Mouse (Mus musculus): Measurements from ENCODE around the gene Kcnk18. TPM values are rescaled to one million over a fixed set of nuclear protein-coding genes. Genes with fewer than 3 reads are reported as not detected.

Kcnk18 gene
- polyA plus RNA-seq, 1 experiment from 2014 or later = not detected

- Histone ChIP-seq H3K4me1 (peaks cover 49% of the 10 kb centered on the region), H3K4me3 (no peak overlapping the region), H3K27ac (0 out of 2 replicates have a peak overlapping the region, but pooled peaks have one; percentile 4), H3K27me3 (ENCODE audit: poor library complexity, severe bottlenecking) (peaks cover 42% of the 10 kb centered on the region), H3K9me3 (no peaks in the 10 kb centered on the region), H3K36me3 (replicated peaks) (no peaks in the 10 kb centered on the region)
- 66% methylated on average over 9 of the region's 9 CpGs for WGBS
- DNase-seq (ENCODE audit: extremely low spot score, low spot score) = no peak
Observed at GRCm38 (mm10) chr19:59264838-59265532, 46.0 kb downstream of the Kcnk18 start.

GRCm38 (mm10) chr19:59265907-59266306, 46.9 kb downstream of the Kcnk18 start:
- Histone ChIP-seq H3K27me3 (ENCODE audit: poor library complexity, severe bottlenecking) (peaks cover 32% of the 10 kb centered on the region), H3K27ac (0 out of 2 replicates have a peak overlapping the region, but pooled peaks have one; percentile 2), H3K36me3 (replicated peaks) (no peaks in the 10 kb centered on the region), H3K9me3 (no peaks in the 10 kb centered on the region), H3K4me1 (peaks cover 40% of the 10 kb centered on the region), H3K4me3 (no peak overlapping the region)
- WGBS = 70% methylated on average over 6 of the region's 6 CpGs
- DNase-seq (ENCODE audit: extremely low spot score, low spot score) = no peak

- Histone ChIP-seq H3K9me3 (no peaks in the 10 kb centered on the region), H3K4me1 (peaks cover 32% of the 10 kb centered on the region), H3K4me3 (no peak overlapping the region), H3K27ac (no peak overlapping the region), H3K27me3 (ENCODE audit: poor library complexity, severe bottlenecking) (peaks cover 16% of the 10 kb centered on the region), H3K36me3 (replicated peaks) (no peaks in the 10 kb centered on the region)
- 28% methylated on average over 5 of the region's 5 CpGs for WGBS
- DNase-seq (ENCODE audit: extremely low spot score, low spot score) = no peak
Observed at GRCm38 (mm10) chr19:59267417-59267963, 48.5 kb downstream of the Kcnk18 start.

DNA sequence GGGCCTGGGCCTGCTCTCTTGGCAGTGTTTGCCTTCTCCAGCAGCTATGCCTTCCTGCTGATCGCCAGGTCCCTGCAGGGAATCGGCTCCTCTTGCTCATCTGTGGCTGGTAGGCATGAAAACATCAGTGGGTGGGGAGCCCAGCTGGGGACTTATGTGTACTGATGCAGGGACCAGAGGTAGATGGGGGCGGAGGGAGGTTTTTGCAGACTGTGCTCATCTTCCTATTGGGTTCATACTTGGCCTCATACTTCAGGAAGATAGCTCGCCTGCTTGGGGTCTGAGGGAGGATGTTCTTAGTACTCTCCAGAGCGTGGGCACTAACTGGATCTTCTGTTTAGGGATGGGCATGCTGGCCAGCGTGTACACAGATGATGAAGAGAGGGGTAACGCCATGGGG, 54.2 kb downstream of the Kcnk18 start:
- Histone ChIP-seq H3K27ac (no peak overlapping the region), H3K4me3 (no peak overlapping the region), H3K36me3 (replicated peaks) (no peaks in the 10 kb centered on the region), H3K4me1 (no peaks in the 10 kb centered on the region), H3K27me3 (ENCODE audit: poor library complexity, severe bottlenecking) (no peaks in the 10 kb centered on the region), H3K9me3 (no peaks in the 10 kb centered on the region)
- no peak for DNase-seq (ENCODE audit: extremely low spot score, low spot score)
- 89% methylated on average over 7 of the region's 7 CpGs for WGBS

GRCm38 (mm10) chr19:59276354-59276753, 57.3 kb downstream of the Kcnk18 start:
- WGBS = 92% methylated on average over 7 of the region's 7 CpGs
- Histone ChIP-seq H3K36me3 (replicated peaks) (peaks cover 6% of the 10 kb centered on the region; the same call in 1 of the 2 replicates), H3K9me3 (no peaks in the 10 kb centered on the region), H3K4me1 (no peaks in the 10 kb centered on the region), H3K27me3 (ENCODE audit: poor library complexity, severe bottlenecking) (no peaks in the 10 kb centered on the region), H3K4me3 (no peak overlapping the region), H3K27ac (no peak overlapping the region)
- DNase-seq (ENCODE audit: extremely low spot score, low spot score) = no peak

- H3K4me1 ChIP-seq = no peaks in the 10 kb centered on the region
- H3K27ac ChIP-seq = no peak overlapping the region
- no peak overlapping the region for H3K4me3 ChIP-seq
- H3K9me3 ChIP-seq = no peaks in the 10 kb centered on the region
- H3K27me3 ChIP-seq (ENCODE audit: poor library complexity, severe bottlenecking) = no peaks in the 10 kb centered on the region
- no peak for DNase-seq (ENCODE audit: extremely low spot score, low spot score)
- peaks cover 6% of the 10 kb centered on the region; the same call in 1 of the 2 replicates for H3K36me3 ChIP-seq (replicated peaks)
Observed at GRCm38 (mm10) chr19:59280841-59281240, 61.8 kb downstream of the Kcnk18 start.

- no peak overlapping the region for H3K27ac ChIP-seq
- H3K36me3 ChIP-seq (replicated peaks) = peaks cover 6% of the 10 kb centered on the region; the same call in 1 of the 2 replicates
- H3K9me3 ChIP-seq = no peaks in the 10 kb centered on the region
- H3K4me3 ChIP-seq = no peak overlapping the region
- no peaks in the 10 kb centered on the region for H3K27me3 ChIP-seq (ENCODE audit: poor library complexity, severe bottlenecking)
- WGBS = 93% methylated on average over 3 of the region's 3 CpGs
- no peaks in the 10 kb centered on the region for H3K4me1 ChIP-seq
- DNase-seq (ENCODE audit: extremely low spot score, low spot score) = no peak
Observed at GRCm38 (mm10) chr19:59282001-59282400, 63.0 kb downstream of the Kcnk18 start.

Other genes starting within 250 kb of the Kcnk18 start
- 4.1 and 4.7 TPM in 2 replicates for gene Shtn1, start 143.1 kb upstream of the Kcnk18 start, polyA plus RNA-seq (2016; fragmentation: Nextera tagmentation; extraction: Ambion mirVana)
- 0.50 and 1.0 TPM in 2 replicates for gene Vax1, start 49.2 kb upstream of the Kcnk18 start, polyA plus RNA-seq (2016; fragmentation: Nextera tagmentation; extraction: Ambion mirVana)
- 10.8 and 10.9 TPM in 2 replicates for gene Slc18a2, start 41.7 kb downstream of the Kcnk18 start, polyA plus RNA-seq (2016; fragmentation: Nextera tagmentation; extraction: Ambion mirVana)
- 12.4 and 20.8 TPM in 2 replicates for gene Rps12-ps3, start 103.1 kb downstream of the Kcnk18 start, polyA plus RNA-seq (2016; fragmentation: Nextera tagmentation; extraction: Ambion mirVana)
- gene Pdzd8, start 126.6 kb downstream of the Kcnk18 start, polyA plus RNA-seq (2016; fragmentation: Nextera tagmentation; extraction: Ambion mirVana) = 10.0 and 10.3 TPM in 2 replicates
- gene Emx2, start 239.2 kb downstream of the Kcnk18 start, polyA plus RNA-seq (2016; fragmentation: Nextera tagmentation; extraction: Ambion mirVana) = 44.1 and 48.1 TPM in 2 replicates

Measured in forebrain, embryonic 10.5 days (tissue).